Mouse (Mus musculus) CD4-positive naive resting alpha-beta T cell, adult 57 days (primary cell): ENCODE data around the gene Polr2a. TPM values are rescaled to one million over a fixed set of nuclear protein-coding genes. Genes with fewer than 3 reads are reported as not detected.

Source experiments
- total RNA-seq: library from RNA; stranded (reverse); gene quantifications from one replicate; pipeline ENCODE4 v1.2.4, GENCODE M21; 2023

The Polr2a gene
- total RNA-seq, result 176 TPM

GRCm38 (mm10) chr11:69758478-69758970, at the start of gene Polr2a:
Gene Polr2a (minus strand): TSS chr11:69758637.

GRCm38 (mm10) chr11:69804972-69805909, 46.8 kb upstream of the Polr2a start, which contains the start of gene Tmem102:
Gene Tmem102 (minus strand): TSS chr11:69805624.

GRCm38 (mm10) chr11:69801379-69801977, 43.0 kb upstream of the Polr2a start, which contains the start of gene Fgf11:
Gene Fgf11 (minus strand): TSS chr11:69801857.

GRCm38 (mm10) chr11:69795168-69795982, 36.9 kb upstream of the Polr2a start, which contains the start of gene Chrnb1:
Gene Chrnb1 (minus strand): TSS chr11:69795943.

GRCm38 (mm10) chr11:69765221-69766125, 7.0 kb upstream of the Polr2a start, which contains the start of gene Zbtb4:
Gene Zbtb4 (plus strand): TSS chr11:69765912.

GRCm38 (mm10) chr11:69761868-69762267, 3.4 kb upstream of the Polr2a start, which contains the start of gene Slc35g3:
Gene Slc35g3 (minus strand): TSS chr11:69761968.

GRCm38 (mm10) chr11:69695361-69696181, 62.9 kb downstream of the Polr2a start, which contains the start of the genes Tnfsf12 and Tnfsfm13:
Gene Tnfsf12 (minus strand): TSS chr11:69695849.
Gene Tnfsfm13 (minus strand): TSS chr11:69696098.

GRCm38 (mm10) chr11:69685526-69686148, 72.8 kb downstream of the Polr2a start, which contains the start of gene Tnfsf13:
Gene Tnfsf13 (minus strand): TSS chr11:69685784.

Other genes starting within 250 kb of the Polr2a start
- 0.15 TPM for gene Dnah2, start 209.5 kb downstream of the Polr2a start, total RNA-seq
- gene Efnb3, start 198.4 kb downstream of the Polr2a start, total RNA-seq, result 0.53 TPM
- 13.0 TPM for gene Wrap53, start 178.4 kb downstream of the Polr2a start, total RNA-seq
- gene Trp53, start 178.3 kb downstream of the Polr2a start, total RNA-seq, result 144 TPM
- 0.27 TPM for gene Atp1b2, start 152.7 kb downstream of the Polr2a start, total RNA-seq
- gene Shbg, start 140.7 kb downstream of the Polr2a start, total RNA-seq, result not detected
- not detected for gene Sat2, start 136.6 kb downstream of the Polr2a start, total RNA-seq
- 80.1 TPM for gene Fxr2, start 125.6 kb downstream of the Polr2a start, total RNA-seq
- not detected for gene Sox15, start 103.3 kb downstream of the Polr2a start, total RNA-seq
- 85.2 TPM for gene Mpdu1, start 96.0 kb downstream of the Polr2a start, total RNA-seq
- 14.8 TPM for gene Cd68, start 92.5 kb downstream of the Polr2a start, total RNA-seq
- gene Eif4a1, start 86.2 kb downstream of the Polr2a start, total RNA-seq, result 775 TPM
- gene Senp3, start 76.6 kb downstream of the Polr2a start, total RNA-seq, result 109 TPM
- not detected for gene Tnfsf13, start 72.9 kb downstream of the Polr2a start, total RNA-seq
- gene Tnfsf12, start 62.8 kb downstream of the Polr2a start, total RNA-seq, result 1.7 TPM
- not detected for gene Tnfsfm13, start 62.5 kb downstream of the Polr2a start, total RNA-seq
- not detected for gene Slc35g3, start 3.3 kb upstream of the Polr2a start, total RNA-seq
- gene Zbtb4, start 7.3 kb upstream of the Polr2a start, total RNA-seq, result 47.4 TPM
- 3.6 TPM for gene Chrnb1, start 37.3 kb upstream of the Polr2a start, total RNA-seq
- 0.30 TPM for gene Fgf11, start 43.2 kb upstream of the Polr2a start, total RNA-seq
- not detected for gene Tmem102, start 47.0 kb upstream of the Polr2a start, total RNA-seq
- not detected for gene Gm39566, start 56.7 kb upstream of the Polr2a start, total RNA-seq
- not detected for gene Spem2, start 59.8 kb upstream of the Polr2a start, total RNA-seq
- gene Spem1, start 63.5 kb upstream of the Polr2a start, total RNA-seq, result not detected
- gene Nlgn2, start 79.1 kb upstream of the Polr2a start, total RNA-seq, result 1.0 TPM
- gene Tmem256, start 79.9 kb upstream of the Polr2a start, total RNA-seq, result 15.1 TPM
- gene Plscr3, start 87.7 kb upstream of the Polr2a start, total RNA-seq, result 12.0 TPM
- gene Tnk1, start 100.1 kb upstream of the Polr2a start, total RNA-seq, result not detected
- gene Tmem95, start 119.4 kb upstream of the Polr2a start, total RNA-seq, result not detected
- gene Kctd11, start 122.8 kb upstream of the Polr2a start, total RNA-seq, result 1.7 TPM
- 418 TPM for gene Acap1, start 136.9 kb upstream of the Polr2a start, total RNA-seq
- gene 2810408A11Rik, start 142.3 kb upstream of the Polr2a start, total RNA-seq, result 2.6 TPM
- gene Neurl4, start 142.4 kb upstream of the Polr2a start, total RNA-seq, result 63.0 TPM
- gene Gps2, start 155.3 kb upstream of the Polr2a start, total RNA-seq, result 149 TPM
- gene Eif5a, start 163.3 kb upstream of the Polr2a start, total RNA-seq, result 316 TPM
- not detected for gene Ybx2, start 177.2 kb upstream of the Polr2a start, total RNA-seq
- gene Slc2a4, start 189.6 kb upstream of the Polr2a start, total RNA-seq, result not detected
- not detected for gene Cldn7, start 206.1 kb upstream of the Polr2a start, total RNA-seq
- 107 TPM for gene Ctdnep1, start 222.5 kb upstream of the Polr2a start, total RNA-seq
- 43.9 TPM for gene Elp5, start 223.9 kb upstream of the Polr2a start, total RNA-seq
- gene Gabarap, start 232.5 kb upstream of the Polr2a start, total RNA-seq, result 190 TPM
- 72.5 TPM for gene Phf23, start 237.1 kb upstream of the Polr2a start, total RNA-seq
- gene Dvl2, start 242.0 kb upstream of the Polr2a start, total RNA-seq, result 39.2 TPM